Mouse (Mus musculus) ES-Bruce4 (cell line): ENCODE measurements around the gene Klk11. TPM values are rescaled to one million over a fixed set of nuclear protein-coding genes. Genes with fewer than 3 reads are reported as not detected.

ENCODE experiments used
- H3K27ac ChIP-seq: 2 replicates; pipeline ENCODE4 v1.5.1; 2012; ENCODE audit warnings: low read length, inconsistent platforms; ENCODE audit not compliant: insufficient read depth
- H3K27me3 ChIP-seq: 2 replicates; pipeline ENCODE4 v1.6.1; 2012; ENCODE audit warnings: mild to moderate bottlenecking, low read length, inconsistent platforms; ENCODE audit not compliant: control insufficient read depth, poor library complexity, insufficient read depth, severe bottlenecking
- H3K36me3 ChIP-seq: 2 replicates; pipeline ENCODE4 v1.6.1; 2012; ENCODE audit warnings: inconsistent platforms, mild to moderate bottlenecking, low read length, moderate library complexity; ENCODE audit not compliant: control insufficient read depth, poor library complexity, insufficient read depth, severe bottlenecking
- H3K4me1 ChIP-seq: one replicate; pipeline ENCODE4 v1.8.1; 2011; ENCODE audit warnings: low read length; ENCODE audit not compliant: control insufficient read depth, insufficient read depth
- H3K4me3 ChIP-seq: 2 replicates; pipeline ENCODE4 v1.5.1; 2011; ENCODE audit warnings: low read depth, mild to moderate bottlenecking, low read length
- H3K9ac ChIP-seq: 2 replicates; pipeline ENCODE4 v1.6.1; 2012; ENCODE audit warnings: low read depth, mild to moderate bottlenecking, inconsistent platforms; ENCODE audit not compliant: poor library complexity, severe bottlenecking
- H3K9me3 ChIP-seq: replicated peaks from 2 replicates; pipeline ENCODE4 v1.6.1; 2012; ENCODE audit warnings: mild to moderate bottlenecking, low read length, inconsistent platforms; ENCODE audit not compliant: control insufficient read depth, poor library complexity, insufficient read depth, severe bottlenecking
- CTCF ChIP-seq: IDR thresholded peaks from one replicate; pipeline ENCODE4 v1.8.1; 2011; ENCODE audit warnings: low read depth, low read length
- EP300 ChIP-seq: IDR thresholded peaks from 2 replicates; pipeline ENCODE4 v1.6.1; 2011; ENCODE audit warnings: low read depth, low read length; ENCODE audit not compliant: insufficient read depth
- POLR2A ChIP-seq: IDR thresholded peaks from one replicate; pipeline ENCODE4 v1.8.1; 2011; ENCODE audit warnings: low read length; ENCODE audit not compliant: insufficient read depth
- polyA plus RNA-seq: library from polyadenylated mRNA; stranded (reverse); fragments of >200 nt; gene quantifications from 2 replicates; pipeline ENCODE4 v1.2.4, GENCODE M21; 2011; ENCODE audit warnings: low read depth; ENCODE audit not compliant: missing spikeins, insufficient read depth, insufficient read length

Klk11 gene
- polyA plus RNA-seq, 1 experiment = not detected

GRCm38 (mm10) chr7:43797844-43798462 is 23.5 kb downstream of the Klk11 start:
- peak overlapping the region; percentile 63 for H3K4me3 ChIP-seq
- H3K27ac ChIP-seq = no peak overlapping the region
- no peaks in the 10 kb centered on the region for H3K4me1 ChIP-seq
- H3K36me3 ChIP-seq = no peaks in the 10 kb centered on the region
- no peaks in the 10 kb centered on the region for H3K27me3 ChIP-seq
- H3K9ac ChIP-seq = no peak overlapping the region
- TF ChIP-seq CTCF = no peak
- no peaks in the 10 kb centered on the region for H3K9me3 ChIP-seq

- no peak overlapping the region for H3K27ac ChIP-seq
- H3K4me1 ChIP-seq = no peaks in the 10 kb centered on the region
- TF ChIP-seq EP300 (no peak), POLR2A (no peak), CTCF (no peak)
- H3K9me3 ChIP-seq = no peaks in the 10 kb centered on the region
- no peak overlapping the region for H3K4me3 ChIP-seq
- H3K36me3 ChIP-seq = no peaks in the 10 kb centered on the region
- H3K27me3 ChIP-seq = no peaks in the 10 kb centered on the region
- H3K9ac ChIP-seq = no peak overlapping the region
These were observed 25.5 kb downstream of the Klk11 start for GRCm38 (mm10) chr7:43799876-43800275.

GRCm38 (mm10) chr7:43810994-43811393 is 36.6 kb downstream of the Klk11 start, which contains the start of gene Klk7:
Gene Klk7 (plus strand): TSS chr7:43811294.
- no peaks in the 10 kb centered on the region for H3K9me3 ChIP-seq
- no peak within 1 kb of the TSS for H3K4me3 ChIP-seq
- H3K27ac ChIP-seq = no peak within 1 kb of the TSS
- no peaks in the 10 kb centered on the region for H3K27me3 ChIP-seq
- no peaks in the 10 kb centered on the region for H3K36me3 ChIP-seq
- no peak within 1 kb of the TSS for H3K9ac ChIP-seq
- no peak for TF ChIP-seq EP300
- no peak for TF ChIP-seq POLR2A
- no peak for TF ChIP-seq CTCF
- H3K4me1 ChIP-seq = no peaks in the 10 kb centered on the region

GRCm38 (mm10) chr7:43815211-43815610 is 40.8 kb downstream of the Klk11 start:
- Histone ChIP-seq H3K9me3 (no peaks in the 10 kb centered on the region), H3K36me3 (no peaks in the 10 kb centered on the region), H3K4me1 (no peaks in the 10 kb centered on the region), H3K27ac (no peak overlapping the region), H3K9ac (no peak overlapping the region), H3K27me3 (no peaks in the 10 kb centered on the region), H3K4me3 (no peak overlapping the region)
- TF ChIP-seq EP300 = no peak

- Histone ChIP-seq H3K27ac (no peak overlapping the region), H3K27me3 (no peaks in the 10 kb centered on the region), H3K4me3 (no peak overlapping the region), H3K9me3 (no peaks in the 10 kb centered on the region), H3K9ac (no peak overlapping the region), H3K36me3 (no peaks in the 10 kb centered on the region), H3K4me1 (no peaks in the 10 kb centered on the region)
- TF ChIP-seq POLR2A (no peak), CTCF (no peak), EP300 (no peak)
These were observed 42.3 kb downstream of the Klk11 start for GRCm38 (mm10) chr7:43816746-43817145.

GRCm38 (mm10) chr7:43821581-43821980 is 47.2 kb downstream of the Klk11 start:
- TF ChIP-seq POLR2A (no peak), CTCF (no peak), EP300 (no peak)
- Histone ChIP-seq H3K9me3 (no peaks in the 10 kb centered on the region), H3K4me1 (no peaks in the 10 kb centered on the region), H3K27me3 (no peaks in the 10 kb centered on the region), H3K9ac (no peak overlapping the region), H3K36me3 (no peaks in the 10 kb centered on the region), H3K27ac (no peak overlapping the region), H3K4me3 (no peak overlapping the region)
